Mouse (Mus musculus): ENCODE measurements at regions not wholly inside any gene's neighbourhood (a gene's known extent, or its start where the extent isn't known, plus 50 kb on each side); places are given as distances from the start of the nearest gene placed in this dataset.

- TF ChIP-seq CTCF (IDR thresholded peaks at IDR 0.05; ENCODE audit: borderline replicate concordance, extremely low read depth, insufficient read depth, insufficient read length) = no peak
- no peak for TF ChIP-seq POLR2A (IDR thresholded peaks at IDR 0.05; ENCODE audit: borderline replicate concordance, extremely low read depth, insufficient read depth, insufficient read length, poor library complexity, severe bottlenecking)
These were observed 93.8 kb upstream of the Rybp start for GRCm38 (mm10) chr6:100381046-100381445.

All from brain, embryonic 14.5 days (tissue).